Mouse (Mus musculus): ENCODE results near the gene Ttll11.

The Ttll11 gene

GRCm38 (mm10) chr2:35775651-35776055 is 204.1 kb downstream of the Ttll11 start:
- no peak for DNase-seq (ENCODE audit: low read depth in 2 of 2, low spot score in 2 of 2)

GRCm38 (mm10) chr2:35770541-35770940 is 209.2 kb downstream of the Ttll11 start:
- no peak for DNase-seq (ENCODE audit: low read depth in 2 of 2, low spot score in 2 of 2)

- no peak for DNase-seq (ENCODE audit: low read depth in 2 of 2, low spot score in 2 of 2)
Measured at GRCm38 (mm10) chr2:35769398-35769797, 210.3 kb downstream of the Ttll11 start.

- DNase-seq (ENCODE audit: low read depth in 2 of 2, low spot score in 2 of 2): no peak
Measured at GRCm38 (mm10) chr2:35768538-35769238, 211.0 kb downstream of the Ttll11 start.

- no peak for DNase-seq (ENCODE audit: low read depth in 2 of 2, low spot score in 2 of 2)
Measured at GRCm38 (mm10) chr2:35767834-35768537, 211.7 kb downstream of the Ttll11 start.

- no peak for DNase-seq (ENCODE audit: low read depth in 2 of 2, low spot score in 2 of 2)
Measured at GRCm38 (mm10) chr2:35764328-35764727, 215.4 kb downstream of the Ttll11 start.

GRCm38 (mm10) chr2:35763818-35764217 is 215.9 kb downstream of the Ttll11 start:
- no peak for DNase-seq (ENCODE audit: low read depth in 2 of 2, low spot score in 2 of 2)

- DNase-seq (ENCODE audit: low read depth in 2 of 2, low spot score in 2 of 2): no peak
Measured at GRCm38 (mm10) chr2:35761458-35761857, 218.3 kb downstream of the Ttll11 start.

GRCm38 (mm10) chr2:35760867-35761266 is 218.8 kb downstream of the Ttll11 start:
- DNase-seq (ENCODE audit: low read depth in 2 of 2, low spot score in 2 of 2): no peak

GRCm38 (mm10) chr2:35760352-35760751 is 219.4 kb downstream of the Ttll11 start:
- DNase-seq (ENCODE audit: low read depth in 2 of 2, low spot score in 2 of 2): no peak

GRCm38 (mm10) chr2:35756467-35756866 is 223.2 kb downstream of the Ttll11 start:
- DNase-seq (ENCODE audit: low read depth in 2 of 2, low spot score in 2 of 2): no peak

GRCm38 (mm10) chr2:35751781-35752505 is 227.8 kb downstream of the Ttll11 start:
- no peak for DNase-seq (ENCODE audit: low read depth in 2 of 2, low spot score in 2 of 2)

- no peak for DNase-seq (ENCODE audit: low read depth in 2 of 2, low spot score in 2 of 2)
Measured at GRCm38 (mm10) chr2:35750533-35751141, 229.1 kb downstream of the Ttll11 start.

GRCm38 (mm10) chr2:35747371-35748035 is 232.2 kb downstream of the Ttll11 start:
- DNase-seq (ENCODE audit: low read depth in 2 of 2, low spot score in 2 of 2): no peak

- DNase-seq (ENCODE audit: low read depth in 2 of 2, low spot score in 2 of 2): no peak
Measured at GRCm38 (mm10) chr2:35746638-35747037, 233.1 kb downstream of the Ttll11 start.

GRCm38 (mm10) chr2:35745876-35746275 is 233.8 kb downstream of the Ttll11 start:
- DNase-seq (ENCODE audit: low read depth in 2 of 2, low spot score in 2 of 2): no peak

- DNase-seq (ENCODE audit: low read depth in 2 of 2, low spot score in 2 of 2): no peak
Measured at GRCm38 (mm10) chr2:35739669-35740254, 240.0 kb downstream of the Ttll11 start.

GRCm38 (mm10) chr2:35737467-35738027 is 242.2 kb downstream of the Ttll11 start:
- no peak for DNase-seq (ENCODE audit: low read depth in 2 of 2, low spot score in 2 of 2)

- DNase-seq (ENCODE audit: low read depth in 2 of 2, low spot score in 2 of 2): no peak
Measured at GRCm38 (mm10) chr2:35736061-35736460, 243.7 kb downstream of the Ttll11 start.

GRCm38 (mm10) chr2:35735001-35735400 is 244.7 kb downstream of the Ttll11 start:
- DNase-seq (ENCODE audit: low read depth in 2 of 2, low spot score in 2 of 2): no peak
